Mouse (Mus musculus): ENCODE measurements at regions not wholly inside any gene's neighbourhood (a gene's known extent, or its start where the extent isn't known, plus 50 kb on each side); places are given as distances from the start of the nearest gene placed in this dataset.

- DNase-seq, result no peak
- intact Hi-C loops (cut with DNase I), result no loop called here
Observed at GRCm38 (mm10) chr9:77845664-77846290, 71.4 kb upstream of the Elovl5 start.

GRCm38 (mm10) chr9:77848580-77848979 lies 68.6 kb upstream of the Elovl5 start:
- no peak for DNase-seq
- intact Hi-C loops (cut with DNase I), result no loop called here

- intact Hi-C loops (cut with DNase I), result no loop called here
Observed at GRCm38 (mm10) chr9:77849343-77849742, 67.8 kb upstream of the Elovl5 start.

GRCm38 (mm10) chr9:77851336-77851735 lies 65.8 kb upstream of the Elovl5 start:
- DNase-seq, result no peak
- intact Hi-C loops (cut with DNase I), result no loop called here

More at GRCm38 (mm10) chr9:77849343-77849742, 67.8 kb upstream of the Elovl5 start:
- no peak for DNase-seq

- peak in 1 of 2 experiments; percentile 14 for DNase-seq
- intact Hi-C loops (cut with DNase I), result no loop called here
Observed at GRCm38 (mm10) chr9:77857091-77858058, 59.8 kb upstream of the Elovl5 start.

- no peak for DNase-seq
- intact Hi-C loops (cut with DNase I), result no loop called here
Observed at GRCm38 (mm10) chr9:77858127-77858794, 58.9 kb upstream of the Elovl5 start.
